Mouse (Mus musculus): ENCODE measurements around the gene Prss38. TPM values are rescaled to one million over a fixed set of nuclear protein-coding genes. Genes with fewer than 3 reads are reported as not detected.
A peak's percentile ranks its signal among the peaks of the same experiment; 100 is the strongest.

Gene Prss38
- polyA plus RNA-seq, 1 experiment, result not detected

- peaks cover 4% of the 10 kb centered on the region; the same call in 1 of the 2 replicates for H3K4me1 ChIP-seq (ENCODE audit: control insufficient read depth, insufficient read depth, low read length)
- TF ChIP-seq POLR2A (IDR thresholded peaks at IDR 0.05; ENCODE audit: borderline replicate concordance, low read depth, low read length) (no peak), CTCF (IDR thresholded peaks at IDR 0.05; ENCODE audit: low read depth, low read length) (no peak)
- no peak overlapping the region for H3K27ac ChIP-seq (ENCODE audit: insufficient read depth, low read depth, low read length)
- no peak overlapping the region for H3K4me3 ChIP-seq (ENCODE audit: insufficient read depth, low read length)
These were observed 44.1 kb downstream of the Prss38 start for GRCm38 (mm10) chr11:59331167-59331869.

GRCm38 (mm10) chr11:59330560-59330959, 44.9 kb downstream of the Prss38 start:
- no peaks in the 10 kb centered on the region for H3K4me1 ChIP-seq (ENCODE audit: control insufficient read depth, insufficient read depth, low read length)
- no peak overlapping the region for H3K27ac ChIP-seq (ENCODE audit: insufficient read depth, low read depth, low read length)
- no peak overlapping the region for H3K4me3 ChIP-seq (ENCODE audit: insufficient read depth, low read length)
- peak; percentile 84 for TF ChIP-seq CTCF (IDR thresholded peaks at IDR 0.05; ENCODE audit: low read depth, low read length)
- no peak for TF ChIP-seq POLR2A (IDR thresholded peaks at IDR 0.05; ENCODE audit: borderline replicate concordance, low read depth, low read length)

GRCm38 (mm10) chr11:59329616-59330015, 45.8 kb downstream of the Prss38 start:
- Histone ChIP-seq H3K4me3 (ENCODE audit: insufficient read depth, low read length) (no peak overlapping the region), H3K4me1 (ENCODE audit: control insufficient read depth, insufficient read depth, low read length) (no peaks in the 10 kb centered on the region), H3K27ac (ENCODE audit: insufficient read depth, low read depth, low read length) (no peak overlapping the region)
- TF ChIP-seq POLR2A (IDR thresholded peaks at IDR 0.05; ENCODE audit: borderline replicate concordance, low read depth, low read length) (no peak), CTCF (IDR thresholded peaks at IDR 0.05; ENCODE audit: low read depth, low read length) (no peak)

- H3K27ac ChIP-seq (ENCODE audit: insufficient read depth, low read depth, low read length), result no peak overlapping the region
- H3K4me3 ChIP-seq (ENCODE audit: insufficient read depth, low read length), result no peak overlapping the region
- no peaks in the 10 kb centered on the region for H3K4me1 ChIP-seq (ENCODE audit: control insufficient read depth, insufficient read depth, low read length)
- TF ChIP-seq CTCF (IDR thresholded peaks at IDR 0.05; ENCODE audit: low read depth, low read length) (no peak), POLR2A (IDR thresholded peaks at IDR 0.05; ENCODE audit: borderline replicate concordance, low read depth, low read length) (no peak)
These were observed 47.8 kb downstream of the Prss38 start for GRCm38 (mm10) chr11:59327625-59328024.

GRCm38 (mm10) chr11:59324777-59325176, 50.7 kb downstream of the Prss38 start:
- no peak overlapping the region for H3K27ac ChIP-seq (ENCODE audit: insufficient read depth, low read depth, low read length)
- no peaks in the 10 kb centered on the region for H3K4me1 ChIP-seq (ENCODE audit: control insufficient read depth, insufficient read depth, low read length)
- no peak overlapping the region for H3K4me3 ChIP-seq (ENCODE audit: insufficient read depth, low read length)
- no peak for TF ChIP-seq POLR2A (IDR thresholded peaks at IDR 0.05; ENCODE audit: borderline replicate concordance, low read depth, low read length)
- TF ChIP-seq CTCF (IDR thresholded peaks at IDR 0.05; ENCODE audit: low read depth, low read length), result no peak

GRCm38 (mm10) chr11:59322988-59323387, 52.5 kb downstream of the Prss38 start:
- Histone ChIP-seq H3K4me3 (ENCODE audit: insufficient read depth, low read length) (no peak overlapping the region), H3K4me1 (ENCODE audit: control insufficient read depth, insufficient read depth, low read length) (no peaks in the 10 kb centered on the region), H3K27ac (ENCODE audit: insufficient read depth, low read depth, low read length) (no peak overlapping the region)
- no peak for TF ChIP-seq CTCF (IDR thresholded peaks at IDR 0.05; ENCODE audit: low read depth, low read length)
- TF ChIP-seq POLR2A (IDR thresholded peaks at IDR 0.05; ENCODE audit: borderline replicate concordance, low read depth, low read length), result no peak

Other genes with a start within 250 kb of the Prss38 start
- 0.11 TPM in 1 of 2 replicates, not detected in the other for gene Obscn, start 239.3 kb downstream of the Prss38 start, polyA plus RNA-seq (2012; ENCODE audit: insufficient read depth, insufficient read length, missing spikeins)
- 3.3 and 4.7 TPM in 2 replicates for gene Iba57, start 211.9 kb downstream of the Prss38 start, polyA plus RNA-seq (2012; ENCODE audit: insufficient read depth, insufficient read length, missing spikeins)
- gene Gjc2, start 192.4 kb downstream of the Prss38 start, polyA plus RNA-seq (2012; ENCODE audit: insufficient read depth, insufficient read length, missing spikeins), result not detected in 2 replicates
- 32.1 and 32.3 TPM in 2 replicates for gene Guk1, start 183.4 kb downstream of the Prss38 start, polyA plus RNA-seq (2012; ENCODE audit: insufficient read depth, insufficient read length, missing spikeins)
- 20.1 and 24.1 TPM in 2 replicates for gene Mrpl55, start 173.2 kb downstream of the Prss38 start, polyA plus RNA-seq (2012; ENCODE audit: insufficient read depth, insufficient read length, missing spikeins)
- 18.9 and 20.8 TPM in 2 replicates for gene 2310033P09Rik, start 167.3 kb downstream of the Prss38 start, polyA plus RNA-seq (2012; ENCODE audit: insufficient read depth, insufficient read length, missing spikeins)
- 295 and 301 TPM in 2 replicates for gene Arf1, start 147.4 kb downstream of the Prss38 start, polyA plus RNA-seq (2012; ENCODE audit: insufficient read depth, insufficient read length, missing spikeins)
- not detected in 2 replicates for gene Wnt3a, start 84.9 kb downstream of the Prss38 start, polyA plus RNA-seq (2012; ENCODE audit: insufficient read depth, insufficient read length, missing spikeins)
- not detected in 2 replicates for gene Wnt9a, start 68.7 kb downstream of the Prss38 start, polyA plus RNA-seq (2012; ENCODE audit: insufficient read depth, insufficient read length, missing spikeins)
- 3.2 and 3.3 TPM in 2 replicates for gene Jmjd4, start 74.4 kb upstream of the Prss38 start, polyA plus RNA-seq (2012; ENCODE audit: insufficient read depth, insufficient read length, missing spikeins)
- gene Snap47, start 75.5 kb upstream of the Prss38 start, polyA plus RNA-seq (2012; ENCODE audit: insufficient read depth, insufficient read length, missing spikeins), result 17.1 and 18.0 TPM in 2 replicates
- 2.1 and 2.3 TPM in 2 replicates for gene Zfp867, start 96.8 kb upstream of the Prss38 start, polyA plus RNA-seq (2012; ENCODE audit: insufficient read depth, insufficient read length, missing spikeins)
- gene Zkscan17, start 151.1 kb upstream of the Prss38 start, polyA plus RNA-seq (2012; ENCODE audit: insufficient read depth, insufficient read length, missing spikeins), result 20.2 and 24.1 TPM in 2 replicates
- 50.6 and 52.3 TPM in 2 replicates for gene Nlrp3, start 165.9 kb upstream of the Prss38 start, polyA plus RNA-seq (2012; ENCODE audit: insufficient read depth, insufficient read length, missing spikeins)
- not detected in 2 replicates for gene Olfr222, start 200.6 kb upstream of the Prss38 start, polyA plus RNA-seq (2012; ENCODE audit: insufficient read depth, insufficient read length, missing spikeins)
- gene Olfr223, start 217.6 kb upstream of the Prss38 start, polyA plus RNA-seq (2012; ENCODE audit: insufficient read depth, insufficient read length, missing spikeins), result not detected in 2 replicates